Mouse (Mus musculus) cortical plate, adult 2 months (tissue): ENCODE results near the gene Arx. TPM values are rescaled to one million over a fixed set of nuclear protein-coding genes. Genes with fewer than 3 reads are reported as not detected.

Experiments used
- H3K27ac ChIP-seq: fragments of 200-500 bp; 2 replicates; pipeline ENCODE4 v1.5.1; 2012; ENCODE audit warnings: low read length, control low read depth, inconsistent platforms; ENCODE audit not compliant: insufficient read depth
- H3K4me1 ChIP-seq: fragments of 200-500 bp; 2 replicates; pipeline ENCODE4 v1.6.1; 2011; ENCODE audit warnings: low read length; ENCODE audit not compliant: control insufficient read depth, insufficient read depth
- H3K4me3 ChIP-seq: fragments of 200-500 bp; 2 replicates; pipeline ENCODE4 v1.5.1; 2011; ENCODE audit warnings: mild to moderate bottlenecking, low read length, control low read depth; ENCODE audit not compliant: insufficient read depth
- CTCF ChIP-seq: fragments of 200-500 bp; IDR thresholded peaks from 2 replicates; pipeline ENCODE4 v1.5.1; 2011; ENCODE audit warnings: mild to moderate bottlenecking, control low read depth, low read length; ENCODE audit not compliant: insufficient read depth; ENCODE audit errors: extremely low read depth
- POLR2A ChIP-seq: fragments of 200-500 bp; IDR thresholded peaks from 2 replicates; pipeline ENCODE4 v1.6.1; 2011; ENCODE audit warnings: mild to moderate bottlenecking, low read length, control low read depth; ENCODE audit not compliant: insufficient read depth; ENCODE audit errors: extremely low read depth
- polyA plus RNA-seq: library from polyadenylated mRNA; depleted of rRNA; stranded (reverse); fragments of >200 nt; gene quantifications from 2 replicates; pipeline ENCODE4 v1.2.3, GENCODE M21; 2012

Arx gene
- polyA plus RNA-seq, 1 experiment: 19.5 TPM

GRCm38 (mm10) chrX:93289851-93290380, 3.7 kb downstream of the Arx start:
- Histone ChIP-seq H3K4me1 (no peaks in the 10 kb centered on the region), H3K27ac (peak overlapping the region; percentile 13; the same call in 1 of the 2 replicates), H3K4me3 (peak overlapping the region; percentile 39)
- TF ChIP-seq CTCF (no peak), POLR2A (no peak)

GRCm38 (mm10) chrX:93292031-93292430, 5.8 kb downstream of the Arx start:
- H3K4me3 ChIP-seq: no peak overlapping the region
- no peaks in the 10 kb centered on the region for H3K4me1 ChIP-seq
- TF ChIP-seq POLR2A: no peak
- no peak for TF ChIP-seq CTCF
- H3K27ac ChIP-seq: no peak overlapping the region

- no peak for TF ChIP-seq POLR2A
- no peak for TF ChIP-seq CTCF
- H3K27ac ChIP-seq: no peak overlapping the region; the same call in 1 of the 2 replicates
- no peaks in the 10 kb centered on the region for H3K4me1 ChIP-seq
- no peak overlapping the region for H3K4me3 ChIP-seq
These were observed 8.7 kb downstream of the Arx start for GRCm38 (mm10) chrX:93294736-93295490.

- Histone ChIP-seq H3K27ac (peak overlapping the region; percentile 40; the same call in 1 of the 2 replicates), H3K4me1 (no peaks in the 10 kb centered on the region), H3K4me3 (no peak overlapping the region)
- TF ChIP-seq CTCF (no peak), POLR2A (no peak)
These were observed 9.6 kb downstream of the Arx start for GRCm38 (mm10) chrX:93295819-93296218.

- Histone ChIP-seq H3K4me3 (no peak overlapping the region), H3K4me1 (no peaks in the 10 kb centered on the region), H3K27ac (no peak overlapping the region)
- no peak for TF ChIP-seq POLR2A
- TF ChIP-seq CTCF: no peak
These were observed 10.8 kb downstream of the Arx start for GRCm38 (mm10) chrX:93297001-93297441.

- 0 out of 2 replicates have a peak overlapping the region, but pooled peaks have one; percentile 15 for H3K4me3 ChIP-seq
- H3K4me1 ChIP-seq: no peaks in the 10 kb centered on the region
- no peak overlapping the region; the same call in 1 of the 2 replicates for H3K27ac ChIP-seq
- TF ChIP-seq POLR2A (no peak), CTCF (no peak)
These were observed 12.9 kb downstream of the Arx start for GRCm38 (mm10) chrX:93299046-93299626.

- TF ChIP-seq CTCF: no peak
- TF ChIP-seq POLR2A: no peak
- no peak overlapping the region for H3K27ac ChIP-seq
- no peaks in the 10 kb centered on the region for H3K4me1 ChIP-seq
- no peak overlapping the region for H3K4me3 ChIP-seq
These were observed 13.5 kb downstream of the Arx start for GRCm38 (mm10) chrX:93299771-93300170.

- TF ChIP-seq POLR2A (no peak), CTCF (no peak)
- H3K27ac ChIP-seq: no peak overlapping the region
- H3K4me1 ChIP-seq: no peaks in the 10 kb centered on the region
- H3K4me3 ChIP-seq: no peak overlapping the region
These were observed 14.1 kb downstream of the Arx start for GRCm38 (mm10) chrX:93300183-93300815.

GRCm38 (mm10) chrX:93301798-93302197, 15.6 kb downstream of the Arx start:
- TF ChIP-seq POLR2A (no peak), CTCF (no peak)
- Histone ChIP-seq H3K27ac (no peak overlapping the region), H3K4me1 (no peaks in the 10 kb centered on the region), H3K4me3 (no peak overlapping the region)

- H3K27ac ChIP-seq: no peak overlapping the region
- no peak for TF ChIP-seq CTCF
- TF ChIP-seq POLR2A: no peak
- no peak overlapping the region for H3K4me3 ChIP-seq
- no peaks in the 10 kb centered on the region for H3K4me1 ChIP-seq
These were observed 19.5 kb downstream of the Arx start for GRCm38 (mm10) chrX:93305780-93306179.
